Mouse (Mus musculus): ENCODE data around the gene Gm20521.

The Gm20521 gene

DNA sequence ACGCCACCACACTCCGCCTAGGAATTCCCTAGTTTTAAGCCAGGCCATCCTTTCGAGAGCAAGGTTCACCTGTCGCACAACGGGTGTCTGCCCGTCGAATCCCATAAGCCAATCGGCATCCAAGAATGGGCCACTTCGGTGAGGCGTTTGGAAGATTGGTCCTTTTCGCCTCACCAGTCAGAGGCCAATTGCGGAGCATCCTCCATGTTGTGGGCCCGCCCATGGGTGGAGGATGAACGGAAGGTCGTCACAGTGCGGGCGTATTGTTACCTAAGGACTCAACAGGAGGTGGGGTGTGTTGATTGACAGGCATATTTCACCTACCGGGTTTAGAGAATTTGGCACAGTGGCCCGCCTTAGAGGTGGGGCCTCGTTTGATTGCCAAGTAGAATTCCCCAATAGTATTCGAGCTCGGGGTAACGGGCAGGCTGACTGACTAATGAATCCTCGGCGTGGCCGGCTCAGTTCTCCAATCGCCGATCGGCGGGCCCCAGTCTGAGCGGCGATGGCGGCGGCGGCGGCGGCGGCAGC lies 10.5 kb downstream of the Gm20521 start:
- peak; percentile 98 to 99 for DNase-seq (ENCODE audit: low spot score in 2 of 2)

DNA sequence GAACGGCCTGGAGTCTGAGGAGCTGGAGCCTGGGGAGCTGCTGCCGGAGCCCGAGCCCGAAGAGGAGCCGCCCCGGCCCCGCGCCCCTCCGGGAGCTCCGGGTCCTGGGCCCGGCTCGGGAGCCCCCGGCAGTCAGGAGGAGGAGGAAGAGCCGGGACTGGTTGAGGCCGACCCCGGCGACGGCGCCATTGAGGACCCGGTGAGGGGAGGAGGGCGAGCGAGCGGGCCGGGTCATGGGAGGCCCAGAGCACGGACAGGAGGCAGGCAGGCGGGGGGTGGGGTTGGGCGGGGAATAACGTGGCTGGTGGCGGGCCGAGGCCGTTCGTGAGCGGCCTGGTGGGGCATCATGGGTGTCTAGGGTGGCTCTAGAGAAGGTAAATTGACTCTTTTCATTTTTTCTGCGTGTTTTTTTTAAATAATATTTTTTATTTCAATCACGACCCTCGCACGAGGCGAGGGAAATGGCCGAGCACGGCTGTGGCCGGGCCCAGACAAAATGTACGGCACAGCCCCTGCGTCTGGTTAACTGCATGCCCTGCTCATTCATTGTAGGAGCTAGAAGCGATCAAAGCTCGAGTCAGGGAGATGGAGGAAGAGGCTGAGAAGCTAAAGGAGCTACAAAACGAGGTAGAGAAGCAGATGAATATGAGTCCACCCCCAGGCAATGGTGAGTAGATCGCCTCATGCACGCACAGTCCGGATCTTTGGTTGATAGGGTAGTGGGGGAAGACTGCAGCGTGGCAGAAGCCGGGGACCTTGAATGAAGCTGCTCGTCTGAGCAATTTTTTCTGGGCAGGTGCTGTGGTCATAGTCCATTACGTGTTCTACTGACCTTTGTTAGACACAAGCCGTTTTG lies 11.3 kb downstream of the Gm20521 start:
- peak; percentile 31 to 38 for DNase-seq (ENCODE audit: low spot score in 2 of 2)

DNA sequence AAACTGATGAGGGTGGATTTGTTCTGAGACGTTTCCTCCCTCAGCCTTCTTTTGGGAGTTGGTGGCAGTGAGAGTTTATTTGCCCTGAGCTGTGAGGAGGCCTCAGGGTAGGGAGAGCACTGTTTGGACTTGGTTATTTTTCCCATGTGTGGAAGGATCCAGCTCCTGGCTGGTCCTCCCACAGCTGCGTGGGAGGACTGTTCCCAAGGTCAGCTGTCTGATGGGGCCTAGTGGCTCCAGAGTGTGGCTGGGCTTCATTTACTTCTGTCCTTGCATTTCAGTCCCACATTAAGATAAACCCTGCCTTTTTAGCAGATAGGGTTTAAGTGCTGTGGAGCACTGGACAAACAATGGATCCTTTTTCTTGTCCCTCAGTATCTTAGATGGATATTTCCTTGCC lies 14.2 kb downstream of the Gm20521 start:
- no peak for DNase-seq (ENCODE audit: low spot score in 2 of 2)

- peak; percentile 67 to 89 for DNase-seq (ENCODE audit: low spot score in 2 of 2)
Observed at GRCm38 (mm10) chr14:54900383-54900782, 17.1 kb downstream of the Gm20521 start.

- no peak for DNase-seq (ENCODE audit: low spot score in 2 of 2)
Observed at GRCm38 (mm10) chr14:54903641-54904040, 20.4 kb downstream of the Gm20521 start.

GRCm38 (mm10) chr14:54908682-54909081 lies 25.4 kb downstream of the Gm20521 start:
- DNase-seq (ENCODE audit: low spot score in 2 of 2) = no peak

DNA sequence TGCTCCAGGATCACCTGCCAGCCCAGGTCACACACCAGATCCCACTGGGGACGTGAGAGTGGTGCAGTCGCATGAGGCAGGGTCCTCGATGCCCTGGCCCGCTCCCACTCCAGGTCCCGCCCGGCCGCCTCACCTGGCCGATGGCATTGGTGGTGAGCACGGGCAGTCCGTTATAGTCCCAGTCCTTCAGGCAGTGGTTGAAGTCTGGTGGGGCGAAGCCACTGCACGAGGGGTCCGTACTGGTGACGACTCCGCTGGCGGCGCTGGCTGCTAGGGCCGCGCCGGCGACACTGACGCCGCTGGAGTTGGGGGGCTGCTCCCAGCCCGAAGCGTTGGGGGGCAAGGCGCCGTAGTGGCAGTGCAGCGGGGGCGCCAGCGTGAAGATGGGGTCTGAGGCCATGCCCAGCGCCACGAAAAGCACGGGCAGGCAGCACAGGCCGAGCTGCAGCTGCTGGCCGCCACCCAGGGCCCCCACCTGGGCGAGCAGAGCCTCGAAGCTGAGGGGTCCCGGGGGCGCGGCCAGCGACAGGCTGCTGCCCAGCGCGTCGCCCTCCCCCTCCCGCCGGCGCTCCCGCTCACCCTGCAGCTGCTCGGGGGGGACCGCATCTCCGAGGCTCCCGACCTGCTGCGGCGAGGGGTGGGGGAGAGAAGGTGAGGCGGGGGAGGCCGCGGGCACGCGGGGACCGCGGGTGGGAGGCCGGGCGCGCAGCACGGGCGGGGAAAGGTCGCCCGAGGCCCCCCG lies 29.0 kb downstream of the Gm20521 start:
- DNase-seq (ENCODE audit: low spot score in 2 of 2) = no peak

GRCm38 (mm10) chr14:54912886-54913285 lies 29.6 kb downstream of the Gm20521 start, which contains the start of gene Slc22a17:
TSS of gene Slc22a17 (minus strand) at chr14:54913132.
- peak; percentile 84 to 86 for DNase-seq (ENCODE audit: low spot score in 2 of 2)

DNA sequence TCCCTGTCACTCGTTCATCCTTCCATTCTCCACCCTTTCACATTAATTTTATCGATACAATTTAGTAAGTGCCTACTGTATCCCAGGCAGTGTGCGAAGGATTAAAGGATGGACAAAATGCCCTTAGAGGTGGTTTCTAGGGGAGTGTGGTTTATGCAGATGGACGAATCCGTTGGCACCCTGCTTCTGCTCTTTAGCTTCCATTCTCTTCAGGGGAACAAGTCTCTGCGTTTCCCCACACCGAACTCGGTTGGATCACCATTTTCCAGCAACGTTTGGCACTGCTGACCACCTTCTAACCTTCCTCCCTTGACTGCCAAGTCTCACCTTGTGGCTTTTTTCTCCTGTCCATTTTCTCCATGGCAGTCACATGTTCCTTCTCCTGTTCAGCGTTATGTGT lies 30.1 kb downstream of the Gm20521 start:
- DNase-seq (ENCODE audit: low spot score in 2 of 2) = peak in 1 of 2 experiments; percentile 31

GRCm38 (mm10) chr14:54920076-54920685 lies 36.9 kb downstream of the Gm20521 start:
- no peak for DNase-seq (ENCODE audit: low spot score in 2 of 2)

- DNase-seq (ENCODE audit: low spot score in 2 of 2) = no peak
Observed at GRCm38 (mm10) chr14:54924641-54925348, 41.6 kb downstream of the Gm20521 start.

DNA sequence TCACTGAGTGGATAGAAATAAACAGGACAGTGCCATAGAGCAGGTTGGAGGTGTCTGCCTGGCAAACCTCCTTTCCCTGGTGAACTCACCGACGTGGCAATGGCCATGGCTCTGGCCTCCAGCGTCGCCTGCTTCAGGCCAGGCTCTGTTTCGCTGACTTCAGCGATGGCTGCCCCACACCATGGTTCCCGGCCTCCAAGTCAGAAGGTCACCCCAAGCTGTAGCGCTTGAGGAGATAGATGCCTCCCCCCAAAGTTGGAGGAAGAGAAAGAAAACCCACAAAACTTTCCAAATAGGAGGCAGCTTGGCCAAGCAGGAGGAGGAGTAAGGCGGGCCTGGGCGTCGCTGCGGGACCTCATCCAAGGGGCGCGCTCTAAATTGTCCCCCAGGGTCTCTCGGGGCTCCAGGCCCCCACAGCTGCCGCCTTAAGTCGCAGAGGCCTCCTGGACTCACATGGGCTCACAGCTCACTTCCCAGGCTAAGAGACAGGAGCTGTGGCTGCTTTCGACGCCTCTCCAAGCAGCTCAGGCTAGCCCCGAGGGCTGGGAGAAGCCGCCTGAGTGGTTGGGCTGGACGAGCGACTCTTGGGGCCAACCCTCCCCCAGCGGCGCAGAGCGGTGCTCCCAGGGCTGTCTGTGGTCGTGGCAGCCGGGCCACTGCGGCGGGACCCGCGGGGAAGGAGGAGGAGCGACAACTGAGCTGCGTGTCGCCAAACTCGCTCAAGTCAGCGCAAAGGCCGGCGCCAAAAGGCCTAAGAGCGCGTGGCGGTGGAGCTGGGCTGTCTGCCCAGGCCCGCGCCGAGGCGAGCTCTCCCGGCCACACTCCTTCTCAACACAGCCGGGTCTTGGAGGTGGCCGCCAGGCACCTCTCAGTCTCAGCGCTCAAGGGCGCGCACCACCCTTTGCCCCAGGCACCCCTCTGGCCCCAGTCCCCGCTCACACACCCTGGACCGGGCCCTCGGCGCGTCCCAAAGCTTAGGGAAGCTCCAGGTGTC lies 42.4 kb downstream of the Gm20521 start, which contains the start of gene Efs:
Efs (minus strand) TSS at position 778 of the 994 bp plus-strand sequence.
- peak; percentile 41 to 45 for DNase-seq (ENCODE audit: low spot score in 2 of 2)

DNA sequence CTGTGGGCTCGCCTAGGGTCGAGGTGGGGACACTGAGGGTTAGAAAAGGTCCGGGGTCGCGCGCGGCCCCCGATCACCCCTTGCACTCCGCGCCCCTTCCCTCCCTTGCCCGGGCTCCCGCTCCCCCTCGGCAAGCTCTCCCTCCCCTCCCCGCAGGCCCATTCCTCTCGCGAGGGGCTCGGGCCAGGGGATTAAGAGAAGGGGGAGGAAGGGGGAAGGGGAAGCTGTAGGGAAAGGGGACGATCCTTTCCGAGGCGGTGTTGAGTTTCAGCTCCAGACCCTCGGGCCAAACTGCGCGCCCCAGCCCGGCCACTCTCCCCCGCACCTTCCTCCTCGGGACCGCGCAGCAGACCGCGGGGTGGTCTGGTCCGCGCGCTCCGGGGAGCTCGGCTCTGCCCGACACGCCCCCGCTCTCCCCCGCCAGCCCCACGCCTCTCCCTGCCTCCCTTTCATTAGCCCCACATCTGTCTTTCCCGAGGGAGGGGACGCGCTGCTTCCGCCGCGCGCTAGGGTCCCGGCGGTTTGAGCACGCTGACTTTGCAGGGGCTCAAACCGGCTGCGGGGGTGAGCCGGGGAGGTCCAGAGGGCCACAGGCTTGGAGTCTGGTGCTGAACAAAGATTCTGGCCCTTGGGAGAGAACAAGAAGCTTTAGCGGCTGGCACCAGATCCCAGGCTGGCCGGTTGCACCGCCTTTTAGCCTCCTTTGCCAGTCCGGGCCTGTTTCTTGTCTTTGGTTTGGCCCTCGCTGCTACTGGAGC lies 43.3 kb downstream of the Gm20521 start:
- DNase-seq (ENCODE audit: low spot score in 2 of 2) = peak; percentile 31 to 40

DNA sequence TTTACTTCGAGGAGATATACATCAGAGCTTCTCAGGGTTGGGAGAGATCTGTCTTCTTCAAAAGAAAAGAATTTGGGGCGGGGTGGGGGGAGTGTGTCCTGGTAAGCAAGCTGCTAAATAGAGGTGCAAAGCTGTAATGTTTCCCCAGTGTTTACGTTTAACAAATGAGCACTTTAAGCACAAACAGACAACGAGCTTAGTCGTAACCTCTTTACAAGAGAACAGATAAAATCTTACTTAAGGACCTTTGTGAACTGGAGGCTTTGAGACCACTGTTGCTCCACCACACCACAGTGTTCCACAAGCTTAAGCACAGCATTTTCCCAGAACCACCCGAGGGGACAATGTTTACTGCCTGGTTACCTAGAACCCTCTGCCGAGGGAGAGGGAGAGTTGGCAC lies 44.1 kb downstream of the Gm20521 start:
- DNase-seq (ENCODE audit: low spot score in 2 of 2) = no peak

- DNase-seq (ENCODE audit: low spot score in 2 of 2) = no peak
Observed at GRCm38 (mm10) chr14:54929801-54930200, 46.6 kb downstream of the Gm20521 start.

DNA sequence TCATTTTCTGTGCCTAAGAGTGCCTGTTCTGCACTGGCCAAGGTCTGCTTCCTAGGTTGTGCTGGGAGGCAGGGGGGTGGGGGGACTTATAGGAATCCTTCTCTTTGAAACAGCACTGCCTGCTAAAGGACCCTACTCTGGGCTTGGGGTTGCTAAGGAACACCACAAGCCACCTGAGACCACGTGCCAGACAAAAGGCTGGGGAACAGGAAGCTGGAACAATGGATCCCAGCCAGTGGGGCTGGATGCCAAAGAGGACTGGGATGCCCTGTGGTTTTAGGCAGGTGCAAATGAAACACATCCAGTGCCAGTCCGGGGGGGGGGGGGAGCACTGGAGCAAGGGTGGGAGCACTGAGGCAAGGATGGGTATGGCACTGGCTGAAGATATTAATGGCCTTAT lies 47.2 kb downstream of the Gm20521 start:
- DNase-seq (ENCODE audit: low spot score in 2 of 2) = no peak

- no peak for DNase-seq (ENCODE audit: low spot score in 2 of 2)
Observed at GRCm38 (mm10) chr14:54932645-54933150, 49.5 kb downstream of the Gm20521 start, which contains the start of gene Il25. TSS of gene Il25 (plus strand) at chr14:54932695.

DNA sequence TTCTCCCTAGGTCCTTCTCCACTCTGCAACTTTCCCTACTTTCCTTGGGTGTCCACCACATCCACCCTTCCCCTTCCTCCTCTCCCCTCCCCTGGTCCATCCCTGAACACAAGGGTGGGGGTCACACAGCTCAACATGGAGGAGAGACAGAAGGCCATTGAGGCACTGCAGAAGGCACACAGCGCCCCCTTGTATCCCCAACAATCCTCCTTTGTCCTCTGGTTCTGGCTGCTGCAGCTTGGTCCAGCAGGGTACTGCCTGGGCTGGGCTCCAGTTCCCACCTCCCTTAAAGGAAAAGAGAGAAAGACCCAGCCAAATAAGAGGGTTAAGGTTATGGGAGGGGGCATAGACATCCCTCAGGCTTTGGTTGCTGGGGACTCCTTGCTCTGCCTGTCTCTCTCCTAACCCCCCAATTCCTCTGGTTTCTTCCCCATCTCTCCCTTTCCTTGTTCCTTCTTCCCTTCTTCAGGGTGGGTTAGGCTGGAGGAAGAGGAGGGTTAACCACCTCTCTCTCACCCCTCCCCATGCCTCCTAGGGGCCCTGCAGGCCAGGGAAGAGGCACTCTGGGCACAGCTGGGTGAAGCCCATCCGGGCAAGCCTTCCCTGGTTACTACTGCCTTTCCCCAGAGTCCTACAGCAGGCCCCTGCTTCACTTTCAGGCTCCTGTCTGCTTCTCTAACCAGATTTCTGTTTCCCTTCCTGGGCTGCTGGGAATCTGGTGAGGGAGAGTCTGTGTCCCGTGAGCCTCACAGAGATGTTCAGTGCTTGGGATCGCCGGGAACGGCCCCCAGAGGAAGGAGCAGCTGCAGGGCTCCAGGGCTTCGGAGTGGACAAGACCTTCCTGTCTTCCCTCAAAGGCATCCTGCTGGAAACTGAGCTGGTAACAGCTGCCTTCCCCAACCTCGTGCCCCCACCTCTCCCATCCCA lies 52.9 kb downstream of the Gm20521 start, which contains the start of gene Cmtm5:
Cmtm5 (plus strand) TSS at position 358 of the 927 bp plus-strand sequence.
- peak; percentile 59 to 65 for DNase-seq (ENCODE audit: low spot score in 2 of 2)

All from frontal cortex, postnatal 36 days (tissue).